Mouse (Mus musculus) testis, adult 2 months (tissue): ENCODE data around the gene Golt1a.

Source experiments
- CTCF ChIP-seq: fragments of 200-500 bp; IDR thresholded peaks from 2 replicates; pipeline ENCODE4 v1.5.1; 2012; ENCODE audit warnings: low read depth, mild to moderate bottlenecking, inconsistent platforms, low read length, moderate library complexity; ENCODE audit not compliant: control insufficient read depth, insufficient read depth, insufficient replicate concordance
- POLR2A ChIP-seq: fragments of 200-500 bp; IDR thresholded peaks from 2 replicates; pipeline ENCODE4 v1.6.1; 2012; ENCODE audit warnings: low read depth, mild to moderate bottlenecking, inconsistent platforms, low read length, moderate library complexity; ENCODE audit not compliant: control insufficient read depth

DNA sequence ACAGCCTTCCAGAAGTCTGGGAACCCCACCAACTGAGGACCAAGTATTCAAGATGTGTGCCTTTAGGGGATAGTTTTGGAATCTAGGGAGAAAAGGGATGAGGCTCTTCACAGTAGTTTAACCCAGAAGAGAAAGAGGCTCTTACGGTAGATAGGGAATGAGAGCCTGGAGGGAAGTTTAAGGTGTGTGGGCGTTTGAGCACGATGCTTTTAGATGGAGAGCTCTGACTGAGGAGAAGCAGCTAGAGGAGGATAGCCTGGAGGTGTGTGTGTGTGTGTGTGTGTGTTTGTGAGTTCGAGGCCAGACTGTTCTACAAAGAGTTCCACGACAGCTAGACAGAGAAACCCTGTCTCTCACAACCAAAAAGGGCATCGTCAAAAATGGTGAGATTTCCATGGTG is 47.0 kb upstream of the Golt1a start:
- TF ChIP-seq CTCF (no peak), POLR2A (no peak)
